Mouse (Mus musculus) neural tube, embryonic 11.5 days (tissue): ENCODE data around the gene Itpr1. TPM values are rescaled to one million over a fixed set of nuclear protein-coding genes. Genes with fewer than 3 reads are reported as not detected.

Source experiments
- ATAC-seq: fragments of 200-750 bp; cut with Nextera tagmentation; 2 replicates; pipeline ENCODE4 v1.8.0; 2017; ENCODE audit warnings: moderate number of reproducible peaks, mild to moderate bottlenecking, moderate TSS enrichment, moderate library complexity; ENCODE audit not compliant: insufficient read depth, low FRiP score, low TSS enrichment
- DNase-seq: peaks from one replicate; pipeline ENCODE4 v3.0.0-alpha.2; 2015; ENCODE audit warnings: low spot score
- H3K27ac ChIP-seq: fragments of 300-500 bp; sonication (generic); 2 replicates; pipeline ENCODE4 v1.5.1; 2014; ENCODE audit warnings: low read depth, mild to moderate bottlenecking, low read length
- H3K27me3 ChIP-seq: fragments of 300-500 bp; sonication (generic); 2 replicates; pipeline ENCODE4 v1.6.1; 2014; ENCODE audit warnings: mild to moderate bottlenecking, low read length, mixed read lengths; ENCODE audit not compliant: control insufficient read depth, insufficient read depth
- H3K36me3 ChIP-seq: fragments of 300-500 bp; sonication (generic); 2 replicates; pipeline ENCODE4 v1.6.1; 2014; ENCODE audit warnings: mild to moderate bottlenecking, low read length, moderate library complexity, mixed read lengths; ENCODE audit not compliant: control insufficient read depth, insufficient read depth
- H3K4me1 ChIP-seq: fragments of 300-500 bp; sonication (generic); 2 replicates; pipeline ENCODE4 v1.6.1; 2014; ENCODE audit warnings: low read length, mixed read lengths; ENCODE audit not compliant: control insufficient read depth, insufficient read depth
- H3K4me2 ChIP-seq: fragments of 300-500 bp; sonication (generic); 2 replicates; pipeline ENCODE4 v1.6.1; 2014; ENCODE audit warnings: low read depth, mild to moderate bottlenecking, moderate library complexity
- H3K4me3 ChIP-seq: fragments of 300-500 bp; sonication (generic); 2 replicates; pipeline ENCODE4 v1.5.1; 2014; ENCODE audit warnings: low read depth, low read length
- H3K9ac ChIP-seq: fragments of 300-500 bp; sonication (generic); 2 replicates; pipeline ENCODE4 v1.6.1; 2014; ENCODE audit warnings: mild to moderate bottlenecking, low read length
- H3K9me3 ChIP-seq: fragments of 300-500 bp; sonication (generic); 2 replicates; pipeline ENCODE4 v1.6.1; 2016; ENCODE audit warnings: low read length; ENCODE audit not compliant: control insufficient read depth
- whole genome bisulfite sequencing: fragments of 180-500 bp; shearing (Covaris S2); extraction: QIAGEN DNeasy Blood & Tissue Kit; methylation state at CpG from one replicate; pipeline ENCODE4 v1.1.7; 2014; 5-methylcytosine and 5-hydroxymethylcytosine counted together
- microRNA-seq: library from miRNA; unstranded; fragments of <30 nt; microRNA quantifications from one replicate; pipeline ENCODE4, GENCODE M21; 2016
- polyA plus RNA-seq: library from polyadenylated mRNA; unstranded; fragments of >200 nt; fragmentation: Nextera tagmentation; extraction: Ambion mirVana; gene quantifications from 2 replicates; pipeline ENCODE4 v1.2.1, GENCODE M21; 2014

The Itpr1 gene
- polyA plus RNA-seq, 1 experiment from 2014 or later: 8.4 TPM

DNA sequence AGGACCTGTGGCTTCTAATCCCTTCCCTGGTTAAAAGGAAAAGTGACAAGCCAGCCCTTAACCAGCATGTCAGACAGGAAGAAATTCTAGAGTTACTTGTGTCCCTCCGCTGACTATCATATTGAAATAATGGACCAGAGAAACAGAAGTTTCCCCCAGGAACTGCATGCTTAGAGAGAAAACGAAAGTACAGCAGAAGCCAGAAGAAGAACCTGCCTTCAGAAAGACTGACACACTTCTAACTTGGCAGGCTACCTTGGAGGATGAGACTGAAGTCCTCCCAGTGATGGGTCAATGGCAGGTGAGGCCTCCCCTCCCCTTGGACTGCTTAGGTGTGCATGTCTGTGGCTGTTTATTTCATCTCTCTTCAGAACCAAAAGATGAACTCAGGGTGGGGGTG, 386.4 kb downstream of the Itpr1 start:
- DNase-seq (no peak), ATAC-seq (no peak)
- Histone ChIP-seq H3K4me2 (no peak overlapping the region), H3K9ac (no peak overlapping the region), H3K9me3 (no peaks in the 10 kb centered on the region), H3K36me3 (no peaks in the 10 kb centered on the region), H3K4me1 (no peaks in the 10 kb centered on the region), H3K4me3 (no peak overlapping the region), H3K27me3 (no peaks in the 10 kb centered on the region), H3K27ac (no peak overlapping the region)
- 79% methylated on average over 2 of the region's 2 CpGs for WGBS

Small RNA genes lying within 50 kb of the gene (microRNA-seq; reads per million reads assigned to microRNA genes)
- not detected for gene Mir7661

Other genes with a start within 250 kb of the Itpr1 start
- 8.9 and 9.6 TPM in 2 replicates for gene Setmar, start 148.1 kb upstream of the Itpr1 start, polyA plus RNA-seq
- gene Sumf1, start 27.5 kb upstream of the Itpr1 start, polyA plus RNA-seq: 12.4 and 14.1 TPM in 2 replicates